Mouse (Mus musculus) kidney, postnatal 0 days (tissue): ENCODE results near the gene Rora. TPM values are rescaled to one million over a fixed set of nuclear protein-coding genes. Genes with fewer than 3 reads are reported as not detected.
A peak's percentile ranks its signal among the peaks of the same experiment; 100 is the strongest.

Experiments used
- ATAC-seq: fragments of 200-750 bp; cut with Nextera tagmentation; replicated peaks from 2 replicates; pipeline ENCODE4 v1.8.0; 2017; ENCODE audit warnings: low read depth, moderate number of reproducible peaks, moderate TSS enrichment, moderate library complexity; ENCODE audit not compliant: low FRiP score
- DNase-seq: peaks from one replicate; pipeline ENCODE4 v3.0.0-alpha.2; 2016; ENCODE audit warnings: low spot score
- H3K27ac ChIP-seq: fragments of 300-500 bp; sonication (generic); 2 replicates; pipeline ENCODE4 v1.5.1; 2014; ENCODE audit warnings: mild to moderate bottlenecking
- H3K27me3 ChIP-seq: fragments of 300-500 bp; sonication (generic); 2 replicates; pipeline ENCODE4 v1.6.1; 2014; ENCODE audit warnings: low read length, mixed read lengths; ENCODE audit not compliant: insufficient read depth
- H3K36me3 ChIP-seq: fragments of 300-500 bp; sonication (generic); 2 replicates; pipeline ENCODE4 v1.6.1; 2014; ENCODE audit warnings: low read length, mixed read lengths; ENCODE audit not compliant: insufficient read depth
- H3K4me1 ChIP-seq: fragments of 300-500 bp; sonication (generic); replicated peaks from 2 replicates; pipeline ENCODE4 v1.6.1; 2014; ENCODE audit warnings: antibody characterized with exemption, low read length, mixed read lengths; ENCODE audit not compliant: insufficient read depth
- H3K4me2 ChIP-seq: fragments of 300-500 bp; sonication (generic); 2 replicates; pipeline ENCODE4 v1.6.1; 2014; ENCODE audit warnings: mild to moderate bottlenecking, low read length, moderate library complexity, mixed read lengths
- H3K4me3 ChIP-seq: fragments of 300-500 bp; sonication (generic); replicated peaks from 2 replicates; pipeline ENCODE4 v1.5.1; 2014; ENCODE audit warnings: low read depth, low read length
- H3K9ac ChIP-seq: fragments of 300-500 bp; sonication (generic); 2 replicates; pipeline ENCODE4 v1.6.1; 2014; ENCODE audit warnings: low read depth, low read length
- H3K9me3 ChIP-seq: fragments of 300-500 bp; sonication (generic); replicated peaks from 2 replicates; pipeline ENCODE4 v1.6.1; 2016; ENCODE audit warnings: low read length, inconsistent platforms, mixed read lengths
- CTCF ChIP-seq: IDR thresholded peaks from 2 replicates; pipeline ENCODE4 v1.5.1; 2016; ENCODE audit warnings: antibody characterized with exemption, low read depth, mild to moderate bottlenecking, moderate library complexity
- WGBS: fragments of 180-500 bp; shearing (Covaris S2); extraction: QIAGEN DNeasy Blood & Tissue Kit; methylation state at CpG from one replicate; pipeline ENCODE4 v1.1.7; 2014; 5-methylcytosine and 5-hydroxymethylcytosine counted together
- polyA plus RNA-seq: library from polyadenylated mRNA; unstranded; fragments of >200 nt; fragmentation: Nextera tagmentation; extraction: Ambion mirVana; gene quantifications from 2 replicates; pipeline ENCODE4 v1.2.1, GENCODE M21; 2015

Gene Rora
- polyA plus RNA-seq, 1 experiment from 2014 or later, result 9.8 TPM

GRCm38 (mm10) chr9:69292776-69293687, 639.4 kb downstream of the Rora start:
- ATAC-seq, result no peak
- no peaks in the 10 kb centered on the region for H3K36me3 ChIP-seq
- WGBS, result 85% methylated on average over 12 of the region's 12 CpGs
- H3K27me3 ChIP-seq, result no peaks in the 10 kb centered on the region
- no peak overlapping the region for H3K4me3 ChIP-seq
- no peaks in the 10 kb centered on the region for H3K9me3 ChIP-seq
- no peak overlapping the region for H3K9ac ChIP-seq
- H3K4me1 ChIP-seq, result peaks cover 10% of the 10 kb centered on the region; the same call in 1 of the 2 replicates
- no peak overlapping the region for H3K4me2 ChIP-seq
- H3K27ac ChIP-seq, result no peak overlapping the region
- no peak for TF ChIP-seq CTCF
- DNase-seq, result no peak

- H3K27me3 ChIP-seq, result no peaks in the 10 kb centered on the region
- no peaks in the 10 kb centered on the region for H3K9me3 ChIP-seq
- H3K4me1 ChIP-seq, result peaks cover 10% of the 10 kb centered on the region; the same call in 1 of the 2 replicates
- H3K9ac ChIP-seq, result no peak overlapping the region
- no peak overlapping the region for H3K4me3 ChIP-seq
- DNase-seq (no peak), ATAC-seq (no peak)
- no peak for TF ChIP-seq CTCF
- no peak overlapping the region for H3K4me2 ChIP-seq
- 78% methylated on average over 8 of the region's 8 CpGs for WGBS
- H3K36me3 ChIP-seq, result no peaks in the 10 kb centered on the region
- H3K27ac ChIP-seq, result no peak overlapping the region
Observed at GRCm38 (mm10) chr9:69293688-69294074, 640.1 kb downstream of the Rora start.

- ATAC-seq, result no peak
- H3K36me3 ChIP-seq, result no peaks in the 10 kb centered on the region
- no peak overlapping the region for H3K27ac ChIP-seq
- no peak overlapping the region for H3K9ac ChIP-seq
- H3K27me3 ChIP-seq, result no peaks in the 10 kb centered on the region
- 84% methylated on average over 5 of the region's 5 CpGs for WGBS
- no peak overlapping the region for H3K4me2 ChIP-seq
- peaks cover 10% of the 10 kb centered on the region; the same call in 1 of the 2 replicates for H3K4me1 ChIP-seq
- DNase-seq, result no peak
- H3K4me3 ChIP-seq, result no peak overlapping the region
- no peak for TF ChIP-seq CTCF
- no peaks in the 10 kb centered on the region for H3K9me3 ChIP-seq
Observed at GRCm38 (mm10) chr9:69294426-69294825, 640.8 kb downstream of the Rora start.

GRCm38 (mm10) chr9:69294856-69295255, 641.3 kb downstream of the Rora start:
- TF ChIP-seq CTCF, result no peak
- ATAC-seq (no peak), DNase-seq (no peak)
- Histone ChIP-seq H3K4me2 (no peak overlapping the region), H3K36me3 (no peaks in the 10 kb centered on the region), H3K9me3 (no peaks in the 10 kb centered on the region), H3K9ac (no peak overlapping the region), H3K4me1 (peaks cover 10% of the 10 kb centered on the region; the same call in 1 of the 2 replicates), H3K27me3 (no peaks in the 10 kb centered on the region), H3K4me3 (no peak overlapping the region), H3K27ac (no peak overlapping the region)
- 85% methylated on average over 14 of the region's 14 CpGs for WGBS

GRCm38 (mm10) chr9:69295826-69296225, 642.2 kb downstream of the Rora start:
- WGBS, result 83% methylated on average over 3 of the region's 3 CpGs
- H3K27ac ChIP-seq, result no peak overlapping the region
- DNase-seq, result no peak
- H3K4me3 ChIP-seq, result no peak overlapping the region
- H3K9me3 ChIP-seq, result no peaks in the 10 kb centered on the region
- no peak overlapping the region for H3K9ac ChIP-seq
- H3K4me2 ChIP-seq, result no peak overlapping the region
- no peaks in the 10 kb centered on the region for H3K27me3 ChIP-seq
- no peak for TF ChIP-seq CTCF
- ATAC-seq, result no peak
- H3K36me3 ChIP-seq, result no peaks in the 10 kb centered on the region
- H3K4me1 ChIP-seq, result peaks cover 10% of the 10 kb centered on the region; the same call in 1 of the 2 replicates

GRCm38 (mm10) chr9:69296418-69296817, 642.8 kb downstream of the Rora start:
- ATAC-seq (no peak), DNase-seq (peak; percentile 85)
- peaks cover 9% of the 10 kb centered on the region; the same call in 1 of the 2 replicates for H3K4me1 ChIP-seq
- no peaks in the 10 kb centered on the region for H3K27me3 ChIP-seq
- no peak overlapping the region for H3K9ac ChIP-seq
- peak; percentile 87 for TF ChIP-seq CTCF
- no peak overlapping the region for H3K4me2 ChIP-seq
- no peak overlapping the region for H3K4me3 ChIP-seq
- no peak overlapping the region for H3K27ac ChIP-seq
- H3K36me3 ChIP-seq, result no peaks in the 10 kb centered on the region
- no peaks in the 10 kb centered on the region for H3K9me3 ChIP-seq
- 11% methylated on average over 2 of the region's 2 CpGs for WGBS
